Mouse (Mus musculus) kidney, adult 18-20 months (tissue): ENCODE data around the gene Kif21a.
A peak's percentile ranks its signal among the peaks of the same experiment; 100 is the strongest.

Experiments
- DNase-seq: peaks from one replicate; pipeline ENCODE4 v3.0.0; 2021

Gene Kif21a

DNA sequence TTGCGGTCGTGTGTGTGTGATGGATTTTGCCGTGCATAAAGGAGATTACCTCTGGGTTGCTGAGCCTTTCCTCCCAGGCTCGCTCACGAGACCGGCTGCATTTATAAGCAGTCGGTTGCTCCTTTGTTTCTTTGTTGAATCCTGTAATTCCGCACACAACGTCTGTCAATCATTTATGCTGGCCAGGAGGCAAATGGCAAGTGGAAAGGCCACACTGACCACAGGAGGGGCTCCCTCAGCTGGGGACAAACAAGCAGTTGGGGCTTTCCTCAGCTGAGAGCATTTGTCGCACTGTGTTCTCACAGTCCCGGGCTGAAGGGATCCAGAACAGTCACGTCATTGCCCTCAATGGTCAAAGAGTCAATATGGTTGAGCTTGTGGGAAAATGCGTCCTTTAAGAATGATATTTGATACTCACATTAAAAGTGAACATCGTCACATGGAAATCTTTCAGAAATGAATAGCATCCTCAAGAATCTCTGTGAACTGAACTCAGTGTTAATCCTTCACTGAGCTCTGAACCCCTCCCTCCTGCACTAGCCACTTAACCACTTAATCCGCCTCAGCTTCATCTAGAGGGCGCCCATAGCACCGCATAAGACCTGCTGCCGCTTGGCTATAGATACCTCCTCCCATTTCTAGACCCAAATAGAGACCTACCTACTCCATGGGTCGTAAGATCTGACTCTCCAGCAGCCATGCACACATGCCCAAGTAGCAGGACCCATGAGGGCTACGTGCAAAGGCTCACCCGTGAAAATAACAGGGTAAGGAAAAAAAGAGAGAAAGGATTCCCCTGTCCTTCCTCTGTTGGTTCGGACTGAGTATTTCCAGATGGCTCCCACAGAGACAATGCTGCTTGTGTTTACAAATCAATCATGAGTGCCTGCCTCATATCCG, 32.2 kb downstream of the Kif21a start:
- no peak for DNase-seq

DNA sequence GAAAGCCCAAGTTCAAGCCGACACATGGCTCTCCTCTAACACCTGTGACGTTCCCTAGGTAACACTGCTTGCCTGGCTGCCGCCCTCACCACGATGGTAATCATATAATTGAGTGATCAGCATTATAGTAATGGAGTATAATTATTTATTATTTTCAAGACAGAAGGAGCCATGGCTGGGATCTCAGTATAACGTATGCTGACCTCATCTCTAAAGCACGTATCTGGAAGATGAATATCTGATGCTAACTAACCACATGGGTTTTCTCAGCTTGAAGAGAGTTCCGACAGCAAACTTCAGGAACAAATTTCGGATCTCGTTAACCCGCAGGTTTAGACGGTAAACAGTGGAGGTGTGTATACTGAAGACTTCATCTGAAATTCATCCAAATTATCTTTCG, 33.4 kb downstream of the Kif21a start:
- DNase-seq = no peak

DNA sequence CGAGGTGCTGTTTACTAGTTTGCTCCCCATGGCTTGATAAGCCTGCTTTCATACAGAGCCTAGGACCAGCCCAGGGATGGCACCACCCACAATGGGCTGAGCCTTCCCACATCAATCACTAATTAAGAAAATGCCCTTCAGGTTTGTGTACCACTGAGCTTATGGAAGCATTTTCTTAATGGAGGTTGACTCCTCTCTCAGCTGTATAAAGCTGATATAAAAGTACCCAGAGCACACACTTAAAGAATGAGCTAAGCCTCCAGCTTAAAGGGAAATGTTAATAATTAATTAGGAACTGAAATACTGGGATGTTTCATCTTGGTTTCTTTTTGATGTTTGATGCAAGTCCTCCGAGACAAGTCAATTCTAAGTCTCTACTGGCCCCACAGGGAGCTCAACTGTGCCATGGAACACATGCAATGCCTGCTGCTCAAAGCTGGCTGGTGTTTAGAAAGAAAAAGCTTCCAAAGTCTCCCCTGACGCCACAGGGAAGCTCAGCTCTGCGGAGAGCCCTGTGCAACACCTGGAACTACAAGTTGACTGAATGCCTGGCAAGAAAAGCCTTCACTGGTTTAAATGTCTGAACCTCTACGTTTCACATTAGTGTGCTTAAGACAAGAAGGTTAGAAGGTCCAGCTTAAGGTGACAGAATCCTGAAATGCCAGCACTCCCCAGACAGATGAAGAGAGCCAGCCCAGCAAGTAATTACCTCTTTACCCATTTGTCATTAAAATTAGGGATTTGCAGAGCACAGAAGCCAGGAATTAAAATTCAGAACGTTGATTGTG, 36.8 kb downstream of the Kif21a start:
- peak; percentile 31 for DNase-seq

DNA sequence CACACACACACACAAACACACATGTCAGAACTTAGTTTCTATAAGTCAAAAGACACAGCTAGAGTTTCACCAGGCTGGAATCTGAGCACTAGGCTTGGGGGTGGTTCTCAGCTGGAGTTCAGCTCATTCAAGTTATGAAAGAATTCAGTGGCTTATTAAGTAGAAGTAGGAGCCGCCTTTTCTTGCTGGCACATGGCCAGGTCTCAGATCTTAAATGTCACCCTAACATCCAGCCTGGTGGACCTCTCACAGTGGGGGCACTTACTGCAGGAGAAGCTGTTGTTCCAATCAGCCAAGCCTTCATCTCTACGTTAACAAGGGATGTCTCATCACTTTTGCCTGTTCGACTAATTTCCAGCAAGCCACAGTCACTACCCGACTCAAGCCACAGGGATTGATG, 39.5 kb downstream of the Kif21a start:
- DNase-seq = no peak

DNA sequence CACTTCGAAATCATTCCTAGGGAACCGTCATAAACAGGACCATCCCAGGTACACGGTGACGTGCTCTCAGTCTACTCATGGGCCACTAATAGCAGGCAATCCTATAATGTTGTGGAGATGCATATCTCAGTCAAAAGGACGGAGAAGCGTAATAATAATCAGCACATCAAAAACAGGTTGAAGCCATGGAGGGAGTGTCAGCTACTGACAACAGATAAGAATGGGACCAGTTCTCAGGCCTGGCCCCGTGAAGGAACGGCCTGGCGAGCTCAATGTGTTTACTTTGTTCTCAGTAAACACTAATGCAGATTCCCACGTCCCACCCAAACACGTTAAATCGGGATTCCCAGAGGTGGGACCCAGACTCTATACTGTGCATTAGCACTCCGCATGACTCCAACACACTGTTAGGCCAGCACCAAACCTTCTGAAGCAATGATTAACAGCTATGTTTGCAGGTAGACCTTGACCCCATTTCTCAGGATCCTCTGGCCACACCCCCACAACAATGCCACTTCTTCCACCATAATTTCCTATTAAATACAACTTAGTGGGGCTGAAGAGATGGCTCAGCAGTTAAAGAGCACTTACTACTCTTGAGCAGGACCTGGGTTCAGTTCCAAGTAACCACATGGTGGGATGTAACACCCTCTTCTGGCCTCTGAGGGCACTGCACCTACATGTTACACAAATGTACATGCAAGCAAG, 42.5 kb downstream of the Kif21a start:
- DNase-seq = peak; percentile 29

DNA sequence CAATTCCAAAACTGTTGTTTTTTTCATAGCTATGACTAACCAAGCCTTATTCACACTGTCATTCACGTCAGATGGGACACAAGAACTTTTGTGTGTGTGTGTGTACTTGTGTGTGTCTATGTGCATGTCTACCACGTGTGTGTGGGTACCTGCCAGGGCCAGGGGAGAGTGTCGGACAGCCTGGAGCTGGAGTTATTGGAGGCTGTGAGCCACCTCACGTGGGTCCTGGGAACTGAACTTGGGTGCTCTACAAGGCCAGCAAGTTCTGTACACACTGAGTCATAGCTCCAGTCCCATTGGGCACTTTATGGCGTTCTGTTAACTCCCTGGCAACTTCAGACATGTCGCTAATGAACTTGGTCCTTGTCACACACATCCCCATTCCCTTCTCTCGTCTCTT, 45.0 kb downstream of the Kif21a start:
- DNase-seq = no peak

DNA sequence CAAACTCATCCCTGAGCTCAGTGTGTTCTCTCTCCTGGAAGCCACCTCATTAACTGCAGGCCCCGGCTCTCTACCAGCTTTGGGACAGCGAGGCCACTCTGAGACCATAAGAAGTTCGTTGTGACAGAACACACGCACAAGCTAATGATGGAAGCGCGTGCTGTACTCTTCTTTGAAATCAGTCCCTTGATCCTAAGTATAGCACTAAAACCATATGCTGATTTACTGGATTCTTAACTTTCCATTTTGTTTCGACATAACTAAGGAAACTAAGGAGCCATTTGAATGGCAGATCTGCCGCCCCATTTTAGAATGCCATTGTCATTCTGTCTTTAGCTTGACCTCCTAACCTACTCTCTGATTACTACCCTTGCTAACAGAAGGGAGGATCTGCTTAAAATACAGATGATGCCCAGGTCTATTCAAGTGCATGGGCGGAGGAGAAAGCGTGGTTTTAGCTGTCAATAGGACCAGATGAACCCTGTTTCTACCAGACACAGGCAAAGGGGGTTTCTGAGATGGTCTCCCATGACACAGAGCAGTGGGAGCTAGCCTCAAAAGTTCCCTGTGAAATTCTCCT, 48.6 kb downstream of the Kif21a start:
- DNase-seq = no peak

DNA sequence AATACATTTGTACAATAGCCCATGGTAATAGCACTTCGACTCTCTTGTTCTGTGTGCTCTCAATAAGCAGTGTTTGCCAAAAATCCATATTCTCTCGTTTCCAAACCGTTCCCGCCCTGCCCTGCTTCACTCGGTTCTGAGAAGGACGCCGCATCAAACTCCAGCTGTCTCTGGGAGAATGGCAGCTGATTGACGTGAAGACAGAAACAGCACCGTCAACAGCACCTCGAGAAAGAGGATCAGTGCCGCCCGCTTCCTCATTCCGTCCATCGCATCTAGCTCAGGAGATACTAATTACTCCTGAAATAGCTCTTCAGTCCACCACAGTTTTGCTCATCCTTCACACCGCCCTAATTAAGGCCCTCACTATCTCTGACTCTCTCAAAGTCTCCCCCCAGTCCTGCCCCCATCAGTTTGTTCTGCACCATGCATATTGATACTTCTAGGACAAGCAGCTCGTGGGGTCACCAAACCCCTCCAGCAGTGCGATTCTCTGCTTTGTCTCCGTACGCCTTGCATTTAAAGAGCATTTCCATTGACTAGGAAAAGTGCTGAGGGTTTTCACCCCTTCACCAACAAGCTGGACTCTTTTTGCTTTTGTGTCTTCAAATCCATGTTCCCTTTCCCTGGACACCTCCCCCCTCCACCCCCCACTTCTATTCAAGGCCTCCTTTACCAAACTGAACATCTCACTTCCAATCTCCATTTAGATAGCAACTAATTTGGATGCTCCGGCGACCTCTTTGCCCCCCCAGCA, 49.3 kb downstream of the Kif21a start:
- DNase-seq = no peak

DNA sequence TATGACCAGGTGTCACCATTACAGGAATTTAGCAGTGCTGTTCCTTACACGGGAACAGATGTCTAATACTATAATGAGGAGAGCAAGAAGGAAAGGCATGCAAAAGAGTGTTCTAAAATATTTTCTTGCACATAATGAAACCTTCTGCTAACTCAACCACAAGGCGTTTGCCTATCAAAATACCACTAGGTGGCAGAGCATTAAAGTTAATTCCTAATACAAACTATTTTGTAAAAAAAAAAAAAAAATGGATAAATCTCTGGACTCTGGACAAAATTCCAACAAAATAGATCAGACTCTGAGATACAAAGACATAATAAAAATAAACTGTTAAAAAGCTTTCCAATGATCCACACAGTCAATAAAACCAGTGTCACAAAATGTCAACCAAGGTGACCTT, 56.9 kb downstream of the Kif21a start:
- DNase-seq = no peak

DNA sequence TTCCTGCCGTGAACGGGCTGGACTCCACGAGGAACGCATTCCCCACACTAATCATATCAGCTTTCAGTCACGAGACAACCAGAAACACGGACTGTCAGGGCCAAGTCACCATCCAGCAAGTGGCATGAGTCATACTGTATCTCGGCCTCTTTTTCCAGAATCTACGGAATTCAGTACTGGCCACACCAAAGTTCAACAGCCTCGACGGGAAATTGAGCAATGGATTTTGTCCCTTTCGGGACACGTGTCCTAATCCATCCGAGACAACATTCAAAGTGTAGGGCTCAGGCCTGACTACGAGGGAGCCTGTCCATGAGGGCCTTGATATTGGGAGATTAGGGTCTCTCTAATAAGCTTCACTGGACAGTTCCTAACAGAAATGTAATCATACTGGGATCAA, 57.4 kb downstream of the Kif21a start:
- no peak for DNase-seq

DNA sequence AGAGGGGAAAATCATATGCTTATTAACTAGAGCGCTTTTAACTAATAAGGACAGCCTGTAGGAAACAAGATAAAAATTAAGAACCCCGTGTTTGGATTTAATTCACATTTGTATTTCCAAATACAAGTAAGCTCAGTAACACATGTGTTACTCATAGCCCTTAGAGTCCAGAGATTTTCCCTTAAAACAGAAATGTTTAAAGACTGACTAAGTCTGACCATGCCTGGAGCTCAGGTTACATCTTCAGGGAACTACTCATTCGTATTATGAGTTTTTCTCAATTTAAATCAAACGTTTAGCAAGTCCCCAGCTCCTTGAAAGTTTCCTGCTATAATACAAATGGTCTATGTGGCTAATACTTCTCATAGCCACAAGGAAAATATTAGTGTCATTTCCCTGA, 57.9 kb downstream of the Kif21a start:
- no peak for DNase-seq

DNA sequence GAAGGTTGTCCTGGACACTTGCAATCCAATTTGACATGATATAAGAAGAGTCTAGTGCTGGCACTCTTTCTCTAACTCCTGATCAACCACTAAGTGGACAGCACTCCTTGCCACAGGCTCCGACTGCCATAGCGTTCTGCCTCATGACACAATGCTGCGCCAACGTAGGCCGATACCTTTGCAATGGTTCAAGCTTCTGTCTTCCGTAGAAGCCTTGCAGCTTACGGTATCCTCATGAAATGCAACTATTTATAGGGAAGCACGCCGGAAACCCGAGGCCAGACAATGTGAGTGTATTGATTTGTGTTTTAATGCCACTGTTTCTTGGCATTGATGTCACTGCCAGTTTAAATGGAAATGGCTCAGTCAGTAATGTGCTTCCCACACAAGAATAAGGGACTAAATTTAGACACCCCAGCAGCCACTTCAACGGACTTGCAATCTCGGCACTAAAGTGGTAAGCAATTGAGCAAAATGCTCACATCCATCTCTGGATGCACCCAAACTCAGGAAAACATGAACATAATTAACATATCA, 62.0 kb downstream of the Kif21a start:
- no peak for DNase-seq

DNA sequence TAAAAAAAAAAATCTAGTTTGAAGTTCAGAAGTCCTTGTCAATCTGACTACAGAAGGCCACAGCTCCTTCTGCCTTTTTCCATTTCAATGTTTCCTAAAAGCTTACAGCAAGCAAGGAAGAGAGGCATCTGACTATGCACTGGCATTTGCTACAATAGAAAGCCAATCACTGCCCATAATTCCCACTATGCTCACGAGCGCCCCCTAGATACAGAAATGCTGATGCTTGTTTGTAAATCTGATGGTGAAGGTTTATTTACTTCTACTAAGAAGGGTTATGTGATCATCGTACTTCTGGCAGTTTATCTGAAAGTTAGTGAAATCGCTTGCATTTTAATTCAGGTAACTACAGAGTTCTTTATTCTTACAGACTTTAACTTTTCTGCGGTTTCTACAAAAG, 73.8 kb downstream of the Kif21a start:
- DNase-seq = no peak

DNA sequence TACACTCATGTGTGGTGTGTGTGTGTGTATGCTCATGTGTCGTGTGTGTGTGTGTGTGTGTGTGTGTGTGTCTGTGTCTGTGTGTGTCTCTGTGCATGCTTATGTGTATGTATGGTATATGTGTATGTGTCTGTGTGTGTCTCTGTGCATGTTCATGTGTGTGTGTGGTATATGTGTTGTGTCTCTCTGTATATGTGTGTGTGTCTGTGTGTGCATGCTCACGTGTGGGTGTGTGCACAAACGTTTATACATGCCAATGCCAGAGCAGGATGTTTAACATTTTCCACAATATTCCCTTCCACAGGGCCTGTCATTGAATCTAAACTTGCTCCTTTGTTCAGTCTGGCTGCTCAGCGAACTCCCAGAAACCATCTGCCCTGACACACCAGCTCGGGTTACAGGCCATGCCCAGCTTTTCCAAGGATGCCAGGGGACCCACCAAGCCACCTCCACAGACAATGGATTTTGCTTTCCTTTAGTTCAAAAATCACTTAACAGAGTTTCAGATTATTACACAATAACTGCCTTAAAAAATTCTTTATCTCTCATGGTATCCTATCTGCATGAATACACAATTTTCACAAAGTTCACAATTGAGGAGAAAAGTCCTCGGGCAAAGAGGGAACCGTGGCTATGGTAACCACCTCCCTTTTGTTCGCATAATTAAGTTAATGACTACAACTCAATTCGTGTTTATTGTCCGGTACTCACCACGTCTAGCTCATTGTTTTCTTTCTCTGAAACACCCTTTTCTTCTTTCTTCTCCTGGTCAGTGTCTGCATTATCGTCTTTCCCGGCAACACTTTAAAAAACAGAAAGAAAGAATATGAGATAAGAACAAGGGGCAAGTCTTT, 77.6 kb downstream of the Kif21a start:
- DNase-seq = no peak

DNA sequence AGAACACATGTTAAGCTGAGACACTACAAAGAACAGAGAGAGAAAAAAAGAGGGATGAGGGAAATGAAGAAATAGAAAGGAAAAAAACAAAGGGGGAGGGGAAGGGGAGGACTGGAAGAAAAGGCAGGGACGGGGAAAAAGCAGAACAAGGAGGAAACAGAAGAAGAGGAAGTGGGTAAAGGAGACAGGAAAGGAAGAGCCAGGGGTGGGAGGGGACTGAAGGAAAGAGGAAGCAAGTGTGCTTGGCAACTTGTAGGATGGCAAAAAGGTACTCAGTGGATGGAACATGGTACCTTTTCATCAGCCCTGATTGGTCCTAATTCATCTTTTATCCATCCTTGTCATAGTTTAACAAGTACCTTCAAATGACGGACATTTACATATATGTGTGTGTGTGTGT, 86.4 kb downstream of the Kif21a start:
- no peak for DNase-seq

DNA sequence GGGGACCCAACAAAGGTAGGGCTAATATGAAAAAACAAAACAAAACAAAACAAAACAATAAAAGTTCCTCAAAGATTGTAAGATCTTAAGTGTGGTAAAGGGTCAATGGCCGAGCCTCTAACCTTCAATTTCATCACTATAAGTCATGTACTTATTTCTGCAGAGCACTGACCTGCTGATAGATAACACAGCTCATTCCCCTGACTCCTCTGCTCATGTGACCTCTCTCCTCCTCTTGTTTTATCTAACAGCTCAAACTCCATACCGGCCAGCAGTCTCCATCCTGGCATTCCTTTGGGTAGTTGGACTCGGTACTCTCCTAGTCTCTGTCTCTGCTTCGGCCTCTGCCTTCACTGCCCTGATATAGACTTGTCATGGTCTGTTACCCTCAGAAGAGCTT, 87.2 kb downstream of the Kif21a start:
- no peak for DNase-seq

DNA sequence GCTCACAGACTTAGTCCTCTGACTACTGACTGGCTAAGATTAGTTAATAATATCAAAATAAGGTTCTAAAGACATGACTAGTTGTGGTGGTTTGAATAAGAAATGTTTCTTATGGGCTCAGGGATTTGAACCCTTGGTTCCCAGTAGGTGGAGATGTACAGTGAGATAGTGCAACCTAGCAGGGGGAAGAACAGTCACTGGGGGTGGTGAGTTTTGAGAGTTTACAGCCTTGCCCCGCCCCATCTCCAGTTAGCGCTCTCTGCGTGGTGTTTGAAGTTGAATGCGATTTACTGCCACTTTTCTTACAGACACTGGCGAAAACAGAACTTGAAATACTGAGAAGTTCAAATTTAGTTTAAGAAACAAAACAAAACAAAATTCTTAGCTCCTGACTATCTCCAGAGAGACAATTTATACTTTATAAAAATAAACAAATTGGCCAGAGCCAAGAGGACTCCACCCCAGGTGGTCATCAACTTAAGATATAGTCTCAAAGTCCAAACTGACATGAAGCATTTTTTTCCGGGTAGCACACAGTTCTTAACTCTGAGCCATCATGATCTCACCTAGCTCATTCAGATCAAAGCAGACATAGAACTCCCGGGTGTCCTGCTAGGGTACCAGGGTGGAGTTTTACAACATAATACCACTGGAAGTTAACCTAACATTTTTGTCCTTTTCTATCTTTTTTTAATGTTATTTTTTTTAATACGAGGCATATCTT, 88.8 kb downstream of the Kif21a start:
- no peak for DNase-seq

DNA sequence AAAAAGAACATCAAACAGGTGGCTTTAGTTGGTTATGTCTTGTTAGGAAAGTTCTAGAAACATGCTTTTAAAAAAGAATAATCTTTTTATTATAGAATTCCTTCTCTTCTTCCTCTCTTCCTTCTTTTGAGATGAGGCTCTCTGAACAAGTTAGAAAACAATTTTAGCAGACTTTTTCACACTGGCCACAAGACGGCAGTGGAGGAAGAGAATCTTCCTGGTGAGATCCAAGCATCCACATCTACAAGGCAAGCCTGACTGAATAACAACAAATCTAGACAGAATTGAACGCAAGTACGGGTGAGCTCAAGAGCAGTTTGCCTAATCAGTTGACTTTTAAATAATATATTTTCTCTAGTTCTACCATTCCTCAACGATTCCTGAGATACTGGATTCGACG, 98.4 kb downstream of the Kif21a start:
- no peak for DNase-seq

DNA sequence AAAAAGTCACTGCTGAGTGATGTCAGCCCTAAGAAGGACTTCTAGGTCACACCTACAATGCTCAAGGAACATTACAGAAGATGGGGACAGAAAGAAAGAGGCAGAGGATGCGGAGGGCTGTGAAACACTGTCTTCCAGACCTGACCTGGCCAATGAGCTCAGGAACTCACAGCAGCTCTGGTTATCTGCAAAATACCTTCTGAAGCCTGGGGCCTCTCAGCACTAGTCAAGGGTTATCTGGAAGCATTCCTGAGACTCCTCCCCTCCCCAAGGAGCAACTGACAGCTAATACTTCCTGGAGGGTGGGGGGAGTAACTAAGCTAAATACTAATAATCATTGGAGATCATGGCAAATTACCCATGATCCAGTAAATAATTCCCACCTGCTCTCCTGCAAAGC, 111.3 kb downstream of the Kif21a start:
- DNase-seq = no peak

DNA sequence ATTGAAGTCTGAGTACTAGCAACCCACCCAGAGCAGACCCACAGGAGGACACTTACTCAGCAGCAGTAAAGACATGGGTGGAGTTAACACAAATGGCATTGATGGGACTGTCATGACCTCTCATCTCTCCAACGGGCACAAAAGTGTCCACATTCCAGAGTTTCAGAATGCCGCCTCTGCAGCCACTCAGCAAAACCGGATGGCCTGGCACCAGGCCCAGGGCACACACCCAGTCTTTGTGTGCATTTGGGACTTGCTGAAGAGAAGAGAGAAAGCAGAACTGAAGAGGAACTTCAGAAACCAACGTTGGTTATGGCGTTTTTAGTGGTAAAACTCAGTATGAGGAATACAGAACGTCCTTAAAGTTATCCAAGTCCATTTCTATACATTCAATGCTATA, 114.2 kb downstream of the Kif21a start:
- DNase-seq = no peak

DNA sequence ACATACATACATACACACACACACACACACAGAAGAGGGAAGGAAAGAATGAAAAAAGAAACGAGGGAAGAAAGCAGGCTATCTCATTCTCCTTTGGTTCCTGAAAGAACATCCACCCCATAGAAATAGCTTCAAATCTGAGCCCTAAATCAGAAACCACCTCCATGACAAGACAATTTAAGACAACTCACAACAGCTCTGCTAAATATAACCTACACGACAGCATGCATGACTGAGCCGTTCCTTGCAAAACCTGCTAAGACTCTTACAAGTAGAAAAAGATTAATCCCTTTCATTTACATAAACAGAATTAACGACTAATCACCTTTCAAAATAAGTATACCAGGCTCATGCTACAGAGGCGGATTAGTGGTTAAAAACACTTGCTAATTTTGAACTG, 118.3 kb downstream of the Kif21a start:
- no peak for DNase-seq
